Mouse (Mus musculus) kidney, adult 11 months (tissue): ENCODE results near the gene Sdhb.

Source experiments
- DNase-seq: peaks from one replicate; pipeline ENCODE4 v3.0.0; 2022

Gene Sdhb

DNA sequence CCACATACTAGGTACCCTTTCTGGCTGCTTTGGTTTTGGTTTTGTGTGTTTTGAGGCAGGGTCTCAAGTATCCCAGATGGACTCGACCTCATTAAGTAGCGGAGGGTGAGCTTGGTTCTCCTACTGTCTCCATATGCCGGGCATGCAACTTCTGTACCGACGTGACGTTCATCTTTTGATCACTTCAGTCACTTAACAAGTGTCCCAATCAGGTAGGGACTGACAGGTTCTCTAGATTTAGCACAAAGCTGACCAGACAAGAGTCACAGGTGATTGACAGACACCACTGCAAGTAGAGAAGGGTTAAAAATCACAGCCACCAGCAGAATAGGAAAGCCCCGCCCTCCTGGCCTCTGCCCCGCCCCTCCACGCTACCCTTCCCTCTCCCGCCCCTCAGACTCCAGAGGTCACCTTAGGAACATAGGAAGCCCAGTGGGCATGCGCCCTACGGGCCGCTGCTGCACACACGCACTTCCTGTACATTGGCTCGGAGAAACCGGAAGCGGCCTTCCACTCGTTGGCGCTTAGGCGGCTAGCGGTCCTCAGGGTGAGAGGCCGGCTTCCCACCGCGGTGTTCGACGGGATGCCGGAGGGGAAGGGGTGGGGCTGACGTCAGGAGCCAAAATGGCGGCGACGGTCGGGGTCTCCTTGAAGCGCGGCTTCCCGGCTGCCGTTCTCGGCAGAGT, at the start of gene Sdhb:
Sdhb (plus strand) TSS at position 423 of the 686 bp plus-strand sequence.
- peak; percentile 99 for DNase-seq

DNA sequence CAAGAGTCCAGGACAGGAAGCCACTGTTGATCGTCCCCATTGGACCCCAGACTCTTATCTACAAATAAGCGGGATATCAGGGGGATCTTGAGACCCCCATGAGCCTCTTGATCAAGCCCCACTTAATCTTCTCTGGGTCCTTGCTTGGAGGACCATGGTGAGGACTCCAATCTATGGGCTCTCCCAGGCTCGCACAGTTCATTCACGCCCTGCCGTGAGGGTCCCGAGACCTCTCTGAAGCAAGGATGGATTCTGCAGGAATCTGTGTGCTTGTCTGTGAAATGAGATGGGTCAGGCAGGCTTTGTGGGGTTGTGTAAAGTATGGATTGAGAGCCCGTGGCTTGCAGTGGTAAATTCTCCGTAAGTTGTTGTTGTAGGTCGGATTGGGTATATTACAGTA, 49.6 kb upstream of the Sdhb start:
- DNase-seq, result no peak

DNA sequence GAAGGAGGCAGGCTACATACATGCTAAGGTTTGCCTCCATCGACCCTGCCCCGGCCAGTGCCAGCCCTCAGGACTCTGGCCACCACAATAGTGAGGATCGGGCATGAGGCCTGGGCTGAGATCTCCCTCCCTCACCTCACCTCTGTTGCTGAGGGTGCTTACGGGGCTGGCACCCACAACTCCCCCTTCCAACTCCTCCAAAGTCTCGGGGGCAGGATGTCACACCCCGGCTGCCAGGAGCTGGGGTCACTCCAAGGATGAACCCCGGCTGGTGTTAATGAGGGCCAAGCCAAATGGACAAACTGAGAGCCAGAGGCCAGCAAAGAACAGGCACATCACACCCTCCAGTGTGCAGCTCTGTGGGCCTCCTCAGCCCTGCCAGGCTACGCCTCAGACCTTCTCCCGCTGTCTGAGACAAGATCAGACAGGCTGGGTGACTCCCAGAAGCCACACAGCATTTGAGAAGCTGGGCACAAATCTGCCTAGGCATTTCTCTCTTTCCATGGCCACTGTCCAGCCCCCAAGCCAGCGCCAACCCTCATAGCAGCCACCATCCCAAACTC, 48.7 kb upstream of the Sdhb start:
- DNase-seq, result no peak

DNA sequence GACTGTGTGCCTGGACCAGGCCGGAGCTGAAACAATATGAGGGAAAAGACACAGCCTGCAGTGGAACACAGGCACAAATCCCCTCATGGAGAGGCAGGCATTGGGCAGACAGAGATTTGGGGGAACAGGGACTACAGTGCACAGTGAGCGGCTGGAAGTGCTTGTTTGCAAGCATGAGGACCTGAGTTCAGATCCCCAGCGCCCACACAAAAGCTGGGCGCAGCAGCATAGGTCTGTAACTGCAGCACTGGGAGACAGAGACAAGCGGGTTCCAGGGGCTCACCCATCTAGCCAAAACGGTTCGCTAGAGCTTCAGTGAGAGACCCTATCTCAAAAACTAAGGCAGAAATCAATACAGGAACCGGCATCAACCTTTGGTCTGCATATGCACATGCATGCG, 47.4 kb upstream of the Sdhb start:
- DNase-seq, result no peak

DNA sequence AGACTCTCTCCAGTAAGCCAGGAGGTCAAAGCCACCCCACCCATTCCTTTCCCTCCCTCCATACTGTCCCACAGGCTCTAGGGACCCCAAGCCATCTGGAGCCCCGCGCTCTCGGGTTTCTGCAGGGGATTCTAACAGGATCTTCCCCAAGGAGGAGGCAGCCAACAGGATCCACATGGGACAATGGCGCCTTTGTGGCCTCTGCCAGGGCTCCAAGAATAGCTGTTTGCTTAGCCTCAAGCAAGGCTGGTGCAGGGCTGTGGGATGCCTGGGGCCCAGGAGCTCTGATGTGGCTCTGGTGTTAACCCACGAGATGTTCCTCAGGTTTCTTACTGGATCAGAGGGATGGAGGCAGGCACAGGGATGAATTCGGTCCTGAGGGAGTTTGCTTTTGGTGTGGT, 46.3 kb upstream of the Sdhb start:
- no peak for DNase-seq

DNA sequence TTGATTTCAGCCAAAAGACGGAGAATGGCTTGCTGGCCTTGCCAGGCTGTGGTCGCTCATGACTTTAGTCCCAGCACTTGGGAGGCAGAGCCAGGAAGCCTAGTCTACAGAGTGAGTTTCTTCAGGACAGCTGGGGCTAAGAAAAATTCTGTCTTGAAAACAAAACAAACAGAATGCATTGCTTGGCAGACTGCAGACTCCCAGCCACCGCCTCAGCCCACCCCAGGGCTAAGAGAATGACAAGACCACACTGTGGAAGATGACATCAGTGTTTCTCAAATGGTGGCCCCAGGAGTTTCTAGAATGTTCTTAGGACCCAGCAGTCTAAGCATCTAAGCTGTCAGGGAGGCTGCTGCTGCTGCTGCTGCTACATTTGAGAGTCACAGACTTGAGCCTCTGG, 45.8 kb upstream of the Sdhb start:
- no peak for DNase-seq

DNA sequence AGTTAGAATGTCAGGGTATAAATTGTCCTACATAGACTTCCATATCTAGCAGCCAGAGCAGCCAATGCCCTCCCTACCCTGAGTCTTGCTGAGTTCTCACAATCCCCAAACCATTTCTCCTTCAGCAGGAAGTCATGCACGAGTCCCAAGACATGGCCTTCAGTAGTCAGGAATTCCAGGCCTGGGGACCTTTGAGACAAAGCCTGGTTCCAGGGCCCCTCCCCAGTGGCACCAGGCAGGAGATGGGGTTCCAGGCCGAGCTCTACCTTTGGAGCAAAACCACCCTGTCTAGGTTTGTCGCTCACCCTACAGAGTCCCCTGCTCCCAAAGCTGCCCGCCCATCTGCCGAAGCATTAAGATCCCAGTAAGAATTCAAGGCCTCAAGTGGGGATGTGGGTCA, 44.7 kb upstream of the Sdhb start:
- no peak for DNase-seq

DNA sequence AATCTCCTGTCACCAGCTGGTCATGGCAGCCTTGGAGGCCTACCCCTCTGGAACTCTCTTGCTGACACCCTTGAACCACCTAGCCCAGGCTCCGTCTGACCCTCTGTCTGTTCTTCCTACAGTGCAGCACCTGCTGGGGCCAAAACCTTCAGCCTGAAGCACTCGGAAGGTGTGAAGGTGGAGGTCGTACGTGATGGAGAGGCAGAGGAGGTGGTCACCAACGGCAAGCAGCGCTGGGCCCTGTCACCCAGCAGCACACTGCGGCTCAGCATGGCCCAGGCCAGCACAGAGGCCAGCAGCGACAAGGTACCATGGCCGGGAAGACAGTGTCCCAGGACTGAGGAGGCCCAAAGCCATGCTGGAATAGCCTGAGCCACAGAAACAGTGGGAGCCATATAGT, 43.6 kb upstream of the Sdhb start:
- DNase-seq, result no peak

DNA sequence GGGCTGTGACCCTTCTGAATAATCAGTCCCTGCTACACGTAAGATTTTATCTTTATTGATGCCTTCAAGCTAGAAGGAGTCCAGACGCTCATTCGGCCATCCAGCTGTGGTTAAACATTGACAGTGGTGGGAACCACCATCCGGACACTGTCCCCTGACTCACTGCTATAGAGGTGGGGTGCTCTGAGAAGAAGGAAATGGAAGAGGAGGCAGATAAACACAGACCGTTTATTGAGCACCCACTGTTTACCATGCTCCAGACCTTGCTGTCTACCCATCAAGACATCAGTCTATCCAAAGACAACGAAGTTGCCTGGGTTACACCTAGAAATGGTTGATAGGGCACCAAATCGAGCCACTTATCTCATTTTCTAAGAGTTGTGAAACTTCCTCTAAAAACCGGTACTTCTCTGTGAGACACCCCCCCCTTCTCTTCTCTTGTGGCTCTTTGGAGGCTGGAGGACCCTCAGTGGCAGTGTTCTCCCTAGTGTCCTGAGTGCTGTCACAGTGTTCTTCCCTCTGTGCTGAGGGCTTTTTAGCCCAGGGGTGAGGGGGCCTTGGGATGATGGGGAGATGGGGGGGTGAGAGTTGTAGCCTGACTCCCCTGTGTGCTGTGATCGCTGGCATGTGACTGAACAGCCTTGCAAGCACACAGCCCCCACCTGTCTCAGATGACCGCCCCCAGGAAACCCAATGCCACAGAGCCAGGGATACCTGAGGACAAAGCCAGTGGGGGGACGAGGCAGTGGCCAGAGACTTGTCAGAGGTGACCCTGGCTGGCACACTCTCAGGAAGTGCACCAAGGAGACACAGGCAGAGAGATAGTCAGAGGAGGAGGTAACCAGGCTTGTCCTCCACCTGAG, 40.8 kb upstream of the Sdhb start:
- DNase-seq, result no peak

DNA sequence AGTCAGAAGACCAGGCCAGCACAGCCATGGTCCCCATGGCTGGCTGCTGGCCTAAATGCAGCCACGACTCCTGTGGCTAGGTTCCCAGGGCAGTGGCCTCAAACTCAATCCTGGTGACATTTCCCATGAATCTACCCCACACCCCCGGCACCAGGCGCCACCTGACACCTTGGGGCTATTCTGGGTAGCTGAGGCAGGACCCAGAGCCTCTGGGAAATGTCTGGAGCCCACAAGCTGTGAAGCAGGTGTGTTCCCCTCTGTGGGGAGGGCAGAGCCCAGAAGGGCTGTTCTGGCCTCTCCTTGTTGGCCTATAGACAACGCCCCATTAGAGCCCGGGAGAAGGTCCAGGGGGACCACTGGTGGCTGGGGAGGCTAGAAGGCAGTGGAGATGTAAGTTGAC, 38.5 kb upstream of the Sdhb start:
- no peak for DNase-seq

DNA sequence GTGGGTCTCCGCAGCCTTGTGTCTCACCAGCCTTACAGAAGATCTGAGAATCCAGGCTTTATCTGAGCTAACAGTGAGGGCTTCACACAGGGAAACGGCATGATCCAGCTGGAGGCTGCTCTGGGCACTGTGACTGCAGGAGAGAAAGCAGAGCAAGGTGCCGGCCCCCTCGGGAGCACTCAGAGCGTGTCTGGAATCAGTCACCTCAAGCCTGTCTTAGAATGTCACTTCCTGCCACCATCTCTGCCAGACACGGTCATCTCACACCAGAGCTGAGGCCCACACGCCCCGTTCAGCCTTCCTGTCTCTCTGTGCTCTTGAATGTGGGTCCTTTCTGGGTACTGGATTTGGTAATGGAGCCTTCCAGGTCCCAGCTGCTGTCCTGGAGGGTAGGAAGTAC, 35.4 kb upstream of the Sdhb start:
- DNase-seq, result no peak

DNA sequence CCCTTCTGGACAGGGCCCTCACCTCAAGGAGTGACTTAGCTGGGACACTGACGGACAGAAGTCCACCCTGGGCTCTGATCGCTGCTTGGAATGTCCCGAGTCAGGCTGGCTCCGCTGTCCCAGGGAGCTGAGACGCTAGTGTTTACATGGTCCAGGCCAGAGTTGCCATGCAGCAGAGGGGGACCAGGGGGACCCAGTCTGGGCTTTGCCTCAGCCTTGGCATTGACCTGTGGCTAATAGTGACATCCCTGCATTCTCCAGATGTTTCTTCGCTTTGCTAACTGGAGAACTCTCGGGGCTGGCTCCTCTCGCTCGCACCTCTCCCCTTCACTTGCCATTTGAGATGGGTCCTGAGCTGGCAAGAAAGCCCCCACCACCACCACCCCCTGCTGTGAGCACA, 32.7 kb upstream of the Sdhb start:
- DNase-seq, result no peak

DNA sequence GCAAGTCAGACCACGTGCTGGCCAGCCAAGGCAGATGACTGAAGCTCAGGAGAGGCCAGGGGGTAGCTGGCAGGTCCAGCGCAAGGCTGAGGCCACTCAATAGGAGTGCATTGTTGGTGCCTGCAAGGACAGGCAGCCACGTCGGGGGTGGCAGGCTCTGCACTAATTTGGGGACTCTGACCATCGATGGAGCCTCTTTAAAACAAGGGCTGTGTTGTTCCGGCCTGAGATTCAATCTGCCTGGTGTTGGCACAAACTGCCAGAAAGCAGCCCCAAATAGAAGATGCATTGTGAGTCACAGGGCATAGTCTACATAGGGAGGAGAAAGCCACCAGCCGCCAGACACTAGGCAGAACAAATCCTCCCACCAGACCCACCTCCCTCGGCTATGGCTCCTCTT, 31.3 kb upstream of the Sdhb start:
- DNase-seq, result no peak

DNA sequence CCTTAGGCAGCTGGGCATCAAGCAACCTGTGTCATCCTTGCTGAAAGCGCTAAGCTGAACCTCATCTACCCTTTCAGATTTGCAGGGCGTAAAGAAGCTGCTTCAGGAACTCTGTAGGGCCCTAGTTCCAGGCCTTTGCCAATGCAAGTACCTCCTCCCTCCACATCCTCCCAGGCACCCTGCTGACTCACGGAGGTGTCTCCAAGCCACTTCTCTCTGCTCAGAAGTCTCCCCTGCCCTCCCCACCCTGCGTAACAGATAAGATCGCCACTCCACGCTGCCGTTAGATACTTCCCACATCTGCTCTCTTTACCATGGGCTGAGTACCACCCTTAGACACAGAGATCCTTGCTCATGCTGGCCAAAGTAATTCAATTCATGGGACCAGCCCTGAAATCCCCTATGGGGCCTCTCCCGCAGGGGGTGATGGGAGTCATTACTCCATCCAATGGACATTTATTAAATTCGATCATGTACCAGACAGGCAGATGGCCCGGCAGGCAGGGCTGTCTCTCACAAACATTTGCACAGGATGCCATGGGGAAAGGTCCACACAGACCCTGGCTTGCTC, 30.0 kb upstream of the Sdhb start:
- no peak for DNase-seq

DNA sequence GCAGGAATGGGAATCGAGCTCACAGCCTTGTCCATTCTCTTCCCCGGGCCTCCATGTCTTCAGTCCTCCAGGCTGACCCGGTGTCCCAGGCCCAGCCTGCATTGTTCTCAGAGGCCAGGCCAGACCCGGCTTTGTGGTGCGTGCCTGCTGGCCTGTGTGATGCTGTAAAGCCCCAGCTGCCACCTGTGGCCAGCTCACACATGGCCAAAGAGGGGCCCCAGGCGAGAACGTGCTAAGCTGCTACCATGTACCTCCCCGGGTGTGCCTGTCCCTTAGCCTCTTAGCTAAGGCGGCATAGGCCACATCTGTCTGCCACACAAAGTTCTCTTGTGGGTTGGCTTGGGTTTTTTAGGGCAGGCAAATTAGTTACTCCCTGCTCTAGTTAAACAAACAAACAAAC, 25.4 kb upstream of the Sdhb start:
- DNase-seq, result no peak

DNA sequence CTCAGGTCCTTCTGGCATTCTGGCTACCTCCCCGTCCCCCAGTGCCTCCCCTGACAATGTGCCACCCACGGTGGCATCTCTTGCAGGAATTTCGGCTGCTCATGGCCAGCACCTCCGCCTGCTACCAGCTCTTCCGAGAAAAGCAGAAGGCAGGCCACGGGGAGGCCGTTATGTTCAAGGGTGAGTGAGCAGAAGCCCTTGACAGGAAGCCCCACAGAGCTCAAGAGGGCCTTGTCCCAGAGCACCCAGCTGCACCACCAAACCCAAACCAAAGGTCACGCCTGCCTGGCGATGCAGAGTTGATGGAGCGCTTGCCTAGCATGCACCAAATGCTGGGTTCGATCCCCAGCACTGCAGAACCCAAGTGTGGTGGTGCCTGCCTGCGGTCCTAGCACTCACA, 16.6 kb upstream of the Sdhb start:
- DNase-seq, result no peak

DNA sequence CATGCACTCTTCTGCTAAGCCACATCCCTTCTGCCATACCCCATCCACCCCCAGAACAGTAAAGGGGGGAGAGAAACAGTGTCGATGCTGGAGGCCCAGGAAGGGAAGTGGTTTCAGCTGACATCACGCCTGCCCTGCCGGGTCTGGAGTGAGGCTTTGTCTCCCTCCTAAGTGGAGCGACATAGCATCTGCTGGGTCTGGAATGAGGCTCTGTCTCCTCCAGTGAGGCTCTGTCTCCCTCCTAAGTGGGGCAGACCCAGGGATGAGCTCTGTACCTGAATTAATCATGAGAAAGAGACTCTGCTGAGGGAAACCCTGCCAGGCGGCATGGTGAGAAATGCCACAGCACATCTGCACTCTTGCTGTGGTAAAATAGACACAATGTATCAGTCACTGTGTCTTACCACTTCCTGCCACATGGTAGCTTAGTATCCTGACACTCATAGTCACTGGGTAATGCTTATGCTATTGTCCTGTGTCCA, 16.0 kb upstream of the Sdhb start:
- DNase-seq, result no peak

DNA sequence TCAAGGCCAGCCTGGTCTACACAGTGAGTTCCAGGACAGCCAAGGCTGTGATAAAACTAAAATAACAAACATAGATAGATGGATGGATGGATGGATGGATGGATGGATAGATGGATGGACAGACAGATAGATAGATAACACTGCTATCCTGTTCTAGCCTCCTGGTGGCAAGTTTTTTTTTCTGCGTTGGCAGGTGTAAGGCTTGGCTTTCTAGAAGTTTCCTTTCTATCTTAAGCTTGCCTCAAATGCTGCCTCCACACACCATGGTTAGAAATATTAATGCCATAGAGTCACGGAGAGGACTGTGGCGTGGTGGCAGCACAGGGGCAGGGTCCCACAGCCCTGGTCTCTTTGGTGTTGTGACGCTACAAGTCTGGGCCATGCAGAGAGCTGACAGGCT, 15.4 kb upstream of the Sdhb start:
- DNase-seq, result no peak

DNA sequence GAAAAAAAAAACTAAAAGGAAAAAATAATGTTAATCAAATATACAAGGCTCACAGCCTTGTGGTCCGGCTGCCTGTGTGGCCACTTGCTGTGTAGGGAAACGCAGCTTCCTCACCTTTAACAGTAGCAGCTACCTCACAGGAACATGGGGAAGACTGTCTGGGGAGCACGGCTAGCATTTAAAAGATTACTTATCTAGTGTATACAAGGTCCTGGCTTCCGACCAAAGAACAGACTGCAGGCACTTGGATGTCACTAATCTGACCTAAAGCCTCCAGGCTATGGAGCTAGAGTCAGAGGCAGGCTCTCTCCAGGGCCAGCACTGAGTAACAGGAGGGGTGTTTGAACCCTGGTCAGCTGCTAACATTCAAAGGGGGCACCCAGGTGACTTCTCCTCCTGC, 15.0 kb upstream of the Sdhb start:
- no peak for DNase-seq

DNA sequence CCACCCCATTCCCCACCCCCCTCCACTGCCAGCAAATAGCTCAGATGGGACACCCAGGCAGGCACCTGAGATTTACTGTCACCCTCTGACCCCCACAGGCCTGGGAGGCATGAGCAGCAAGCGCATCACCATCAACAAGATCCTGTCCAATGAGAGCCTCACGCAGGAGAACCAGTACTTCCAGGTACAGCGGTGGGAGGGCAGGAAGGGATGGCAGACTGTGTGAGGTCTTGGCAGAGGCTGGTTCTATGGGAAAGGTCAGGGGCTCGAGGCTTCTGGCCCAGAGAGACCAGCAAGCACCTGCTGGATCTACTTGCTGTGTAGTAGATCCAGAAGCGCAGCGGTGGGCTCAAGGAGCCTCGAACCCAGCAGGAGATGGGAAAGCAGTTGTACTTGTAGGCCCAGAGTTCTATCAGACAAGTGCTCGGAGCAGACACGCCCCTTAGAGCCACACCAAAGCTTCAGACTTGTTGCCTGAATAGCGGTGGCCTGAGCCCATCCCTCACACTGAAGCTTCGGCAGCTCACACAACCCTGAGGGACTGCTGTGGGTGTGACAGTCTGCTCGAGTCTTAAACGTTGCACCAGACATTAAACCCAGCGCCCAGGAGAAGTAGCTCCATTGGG, 14.3 kb upstream of the Sdhb start:
- no peak for DNase-seq

DNA sequence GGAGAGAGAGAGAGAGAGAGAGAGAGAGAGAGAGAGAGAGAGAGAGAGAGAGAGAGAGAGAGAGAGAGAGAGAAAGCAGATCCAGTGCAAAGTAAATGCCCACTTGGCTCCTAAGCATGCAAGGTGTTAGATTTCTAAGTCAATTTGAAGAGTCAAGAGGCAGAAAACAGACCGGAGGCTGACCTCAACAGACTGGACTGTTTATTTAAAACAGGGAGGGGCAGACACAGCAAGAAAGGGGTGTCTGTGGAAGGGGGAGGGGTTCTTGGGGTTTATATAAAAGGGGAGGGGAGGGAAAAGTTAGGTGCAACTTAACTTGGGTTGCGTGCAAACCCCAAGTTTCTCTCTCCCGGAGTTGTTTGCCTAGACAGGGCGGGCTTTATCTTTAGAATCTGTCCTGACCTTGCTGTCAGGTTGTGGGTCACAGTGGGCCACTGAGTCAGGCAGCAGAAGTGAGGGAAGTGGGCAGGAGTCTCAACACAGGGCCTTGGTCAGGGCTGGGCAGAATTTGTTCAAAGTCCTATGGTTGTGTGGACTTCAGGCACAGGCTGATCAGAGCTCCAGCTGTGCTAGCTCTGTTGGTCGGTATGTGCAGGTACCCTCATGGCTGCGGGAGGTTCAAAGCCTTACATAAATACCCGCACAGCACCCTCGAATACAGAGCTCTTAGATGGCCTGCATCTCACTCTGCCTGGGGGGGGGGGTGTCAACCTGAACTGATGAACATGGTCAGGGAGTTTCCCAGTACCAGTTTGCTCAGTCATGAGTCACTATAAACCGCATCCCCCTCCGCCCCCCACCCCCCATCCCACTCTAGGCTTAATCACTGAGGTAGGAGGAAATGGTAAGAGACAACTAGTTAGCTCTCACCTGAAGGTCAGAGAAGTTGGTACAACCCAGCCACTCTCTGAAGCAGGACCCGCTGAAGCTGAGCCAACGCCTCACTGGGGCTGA, 13.2 kb upstream of the Sdhb start:
- peak; percentile 46 for DNase-seq

DNA sequence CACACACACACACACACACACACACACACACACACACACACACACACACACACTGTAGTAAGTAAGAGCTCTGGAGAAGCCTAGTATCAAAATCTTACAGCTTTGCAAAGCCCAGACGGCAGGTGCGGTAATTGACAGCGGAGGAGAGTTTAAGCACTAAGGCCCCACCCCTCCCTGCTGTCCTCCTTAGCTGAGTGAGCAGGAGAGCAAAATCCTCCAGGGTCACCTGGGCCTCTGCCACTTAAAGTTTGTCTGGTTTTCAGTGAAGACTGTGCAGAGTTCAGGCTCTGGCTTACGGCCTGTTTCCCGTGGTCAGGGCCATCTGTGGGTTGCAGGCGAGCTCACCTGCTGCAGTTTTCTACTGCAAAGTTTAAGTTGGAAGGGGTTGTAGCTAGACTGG, 12.5 kb upstream of the Sdhb start:
- DNase-seq, result peak; percentile 82
